Mouse (Mus musculus) adrenal gland, postnatal 36 days (tissue): ENCODE data around the gene Serpina3b. TPM values are rescaled to one million over a fixed set of nuclear protein-coding genes. Genes with fewer than 3 reads are reported as not detected.

Experiments
- DNase-seq, 2 experiments: peaks; one replicate each; pipeline ENCODE4 v3.0.0; 2021; ENCODE audit warnings: mixed read lengths in 1 of 2
- total RNA-seq, 2 experiments: library from RNA; stranded (reverse); gene quantifications; 2 replicates each; pipeline ENCODE4 v1.2.3; 2021

Serpina3b gene
- total RNA-seq, 2 experiments from 2014 or later = 0.40 to 0.56 TPM

DNA sequence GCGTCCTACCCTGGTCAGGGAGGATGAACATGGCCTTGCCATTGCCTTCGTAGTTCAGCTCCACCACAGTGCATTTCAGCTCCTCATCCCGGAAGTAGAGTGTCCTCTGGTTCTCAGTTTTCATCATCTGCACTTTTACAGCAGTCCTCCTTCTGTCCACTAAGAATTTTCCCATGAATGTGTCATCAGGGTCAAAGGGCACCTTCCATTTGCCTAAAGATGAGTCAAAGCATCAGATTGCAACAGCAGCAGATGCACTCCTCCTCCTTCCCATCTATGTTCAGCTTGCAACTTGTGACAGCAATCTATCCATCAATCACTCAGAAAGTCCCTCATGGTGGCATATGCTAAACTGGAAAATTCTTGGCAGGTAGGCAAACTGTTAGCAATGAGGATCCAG, 47.8 kb downstream of the Serpina3b start:
- peak in 1 of 2 experiments; percentile 12 for DNase-seq

DNA sequence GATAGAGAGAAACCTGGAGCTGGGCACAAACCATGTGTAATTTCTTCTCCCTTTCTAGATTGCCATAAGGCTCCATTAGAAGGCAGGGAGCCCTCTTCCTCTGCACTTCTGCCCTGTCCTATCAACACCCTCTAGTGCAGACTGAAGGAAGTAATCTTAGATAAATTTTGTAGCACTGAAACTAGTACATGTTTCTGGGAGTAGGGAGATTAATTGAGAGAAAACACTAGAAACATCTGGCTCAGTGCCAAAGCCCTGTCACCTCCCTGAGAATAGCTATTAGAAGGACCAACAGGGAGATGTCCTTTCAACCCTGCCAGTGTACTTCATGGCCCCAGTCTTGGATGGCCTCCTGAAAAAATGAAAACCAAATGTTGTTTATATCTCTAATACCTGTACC, 50.8 kb downstream of the Serpina3b start:
- DNase-seq = peak in 1 of 2 experiments; percentile 18

DNA sequence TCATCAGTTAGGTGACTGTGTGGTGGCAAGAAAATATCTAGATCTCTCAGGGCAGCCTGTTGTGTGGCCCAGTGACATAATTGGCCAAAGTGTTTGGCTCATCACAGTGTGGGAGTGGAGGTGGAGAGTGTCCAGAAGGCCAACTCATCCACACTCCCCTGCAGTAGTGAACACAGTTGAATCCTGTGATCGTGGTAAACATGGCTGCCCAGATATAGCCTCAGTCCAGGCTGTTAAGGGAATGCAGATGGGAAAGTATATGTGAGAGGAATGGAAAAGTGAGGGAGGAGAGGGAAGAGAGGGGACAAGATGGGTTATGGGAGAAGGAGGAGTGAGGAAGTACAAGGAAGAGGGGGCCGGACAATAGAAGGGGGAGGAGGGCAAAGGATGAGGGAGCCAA, 51.2 kb downstream of the Serpina3b start:
- no peak for DNase-seq

GRCm38 (mm10) chr12:104185046-104185445, 57.2 kb downstream of the Serpina3b start:
- DNase-seq = no peak

GRCm38 (mm10) chr12:104186041-104186581, 58.3 kb downstream of the Serpina3b start:
- peak in 1 of 2 experiments; percentile 4 for DNase-seq

Other genes with a start within 250 kb of the Serpina3b start
- gene Serpina1c, start 223.1 kb upstream of the Serpina3b start, total RNA-seq = 1 to 10 TPM in 1 of 2 experiments, not detected in 1; 2.5 TPM
- 1 to 10 TPM in 1 of 2 experiments, under 1 TPM in 1; 0.23 to 8.7 TPM for gene Serpina1e, start 169.0 kb upstream of the Serpina3b start, total RNA-seq
- not detected for gene Serpina11, start 138.0 kb upstream of the Serpina3b start, total RNA-seq
- gene Serpina9, start 114.2 kb upstream of the Serpina3b start, total RNA-seq = not detected
- gene Serpina12, start 83.6 kb upstream of the Serpina3b start, total RNA-seq = under 1 TPM; 0.26 to 0.33 TPM
- gene Serpina5, start 26.9 kb upstream of the Serpina3b start, total RNA-seq = under 1 TPM in 1 of 2 experiments, not detected in 1; 0.13 TPM
- gene Serpina3a, start 15.3 kb upstream of the Serpina3b start, total RNA-seq = not detected
- gene Serpina3c, start 25.9 kb downstream of the Serpina3b start, total RNA-seq = 10 to 100 TPM; 15.0 to 21.3 TPM
- gene Serpina3f, start 86.5 kb downstream of the Serpina3b start, total RNA-seq = under 1 TPM; 0.13 to 0.23 TPM
- 1 to 10 TPM; 3.4 to 4.1 TPM for gene Serpina3g, start 108.2 kb downstream of the Serpina3b start, total RNA-seq
- under 1 TPM in 1 of 2 experiments, not detected in 1; 0.26 TPM for gene Serpina3i, start 135.1 kb downstream of the Serpina3b start, total RNA-seq
- not detected for gene Serpina3j, start 186.6 kb downstream of the Serpina3b start, total RNA-seq
- 10 to 100 TPM in 1 of 2 experiments, 1 to 10 TPM in 1; 1.4 to 12.2 TPM for gene Serpina3k, start 210.5 kb downstream of the Serpina3b start, total RNA-seq
- gene Serpina3m, start 210.5 kb downstream of the Serpina3b start, total RNA-seq = 1 to 10 TPM in 1 of 2 experiments, under 1 TPM in 1; 0.72 to 2.1 TPM